Comparison of ENCODE assay signal across 8 mouse cellular contexts in genomic region chr6:31113558-31114326, GRCm38 (mm10).
DNase-seq lines count a peak whose midpoint lies in the region; ATAC-seq lines count a peak whose summit lies in the region.

No protein-coding gene starts in this region.

- 84% methylated on average over 21 of the region's 21 CpGs for WGBS in macrophage (ENCODE audit: missing documents)
- 88% methylated on average over 21 of the region's 21 CpGs for WGBS in midbrain, embryonic 16.5 days

- H3K4me1 ChIP-seq in brown adipose tissue, adult 24 weeks (ENCODE audit: control insufficient read depth, insufficient read depth, insufficient read length, low read length): peaks cover 54% of the 10 kb centered on the region
- H3K4me1 ChIP-seq in midbrain, embryonic 16.5 days (ENCODE audit: control insufficient read depth, insufficient read depth, low read length): 0 out of 2 replicates have a peak, but pooled peaks cover 2% of the 10 kb centered on the region

- peaks cover 7% of the 10 kb centered on the region; the same call in 1 of the 2 replicates for H3K9me3 ChIP-seq in midbrain, embryonic 16.5 days (replicated peaks; ENCODE audit: control insufficient read depth, low read length, poor library complexity, severe bottlenecking)

- no peaks in the 10 kb centered on the region for H3K27me3 ChIP-seq in midbrain, embryonic 16.5 days (ENCODE audit: control insufficient read depth, insufficient read depth, low read depth, low read length)

- ATAC-seq in midbrain, embryonic 16.5 days: no peak

- H3K36me3 ChIP-seq in macrophage (ENCODE audit: inconsistent target): no peaks in the 10 kb centered on the region
- H3K36me3 ChIP-seq in midbrain, embryonic 16.5 days (ENCODE audit: control insufficient read depth, insufficient read depth, low read length): no peaks in the 10 kb centered on the region

- H3K79me2 ChIP-seq in macrophage (ENCODE audit: inconsistent target): peaks cover 100% of the 10 kb centered on the region

- no peak overlapping the region for H3K4me2 ChIP-seq in midbrain, embryonic 16.5 days (ENCODE audit: low read length)

- H3K9ac ChIP-seq in midbrain, embryonic 16.5 days (ENCODE audit: low read depth, low read length): no peak overlapping the region

- intact Hi-C loops in heart, postnatal 36 days (cut with DNase I): loop anchor here (5.0 kb wide), 1 partner anchor 36 kb away; no protein-coding TSS in a partner anchor

- H3K27ac ChIP-seq in brown adipose tissue, adult 24 weeks (replicated peaks; ENCODE audit: low read depth, low read length): peak overlapping the region; percentile 84
- H3K27ac ChIP-seq in macrophage: peak overlapping the region; percentile 91
- no peak overlapping the region for H3K27ac ChIP-seq in midbrain, embryonic 16.5 days (ENCODE audit: low read length)

- peak overlapping the region; percentile 48 for H3K4me3 ChIP-seq in brown adipose tissue, adult 24 weeks (ENCODE audit: insufficient read depth, low read depth, low read length)
- H3K4me3 ChIP-seq in macrophage (ENCODE audit: inconsistent target): peak overlapping the region; percentile 63
- no peak overlapping the region for H3K4me3 ChIP-seq in midbrain, embryonic 16.5 days (ENCODE audit: low read depth, low read length)

- DNase-seq in heart, adult 11 months: peak; percentile 98
- DNase-seq in heart, postnatal 36 days: no peak
- DNase-seq in kidney, postnatal 36 days: peak; percentile 71 to 79
- no peak for DNase-seq in right cerebral cortex, postnatal 10 days (ENCODE audit: low spot score in 2 of 2)
- DNase-seq in right cerebral cortex, postnatal 25 days: no peak

Comparison
In these comparisons a context has a peak if more than half of its experiments do, and no peak if none do; other contexts are left out.
1. DNase-seq: peak in heart, adult 11 months (single experiment) and kidney, postnatal 36 days (2 of 2); none in heart, postnatal 36 days (0 of 2), right cerebral cortex, postnatal 10 days (0 of 2) and right cerebral cortex, postnatal 25 days (single experiment).